Mouse (Mus musculus): ENCODE data around the gene Celsr2. TPM values are rescaled to one million over a fixed set of nuclear protein-coding genes. Genes with fewer than 3 reads are reported as not detected.

The Celsr2 gene
- polyA plus RNA-seq, 1 experiment from 2014 or later: 0.93 TPM

- no peak overlapping the region for H3K4me3 ChIP-seq
- H3K27ac ChIP-seq: no peak overlapping the region
- H3K4me1 ChIP-seq: peaks cover 5% of the 10 kb centered on the region
- WGBS (ENCODE audit: insufficient replicate concordance): 41% methylated on average over 5 of the region's 5 CpGs
- H3K36me3 ChIP-seq: 0 out of 2 replicates have a peak, but pooled peaks cover 5% of the 10 kb centered on the region
- no peak overlapping the region for H3K4me2 ChIP-seq
- no peak overlapping the region for H3K9ac ChIP-seq
- no peak for ATAC-seq
- peaks cover 20% of the 10 kb centered on the region; the same call in 1 of the 2 replicates for H3K9me3 ChIP-seq (replicated peaks)
- H3K27me3 ChIP-seq (replicated peaks): peaks cover 35% of the 10 kb centered on the region
These were observed 5.0 kb downstream of the Celsr2 start for GRCm38 (mm10) chr3:108410359-108410714.

- peaks cover 30% of the 10 kb centered on the region for H3K27me3 ChIP-seq (replicated peaks)
- ATAC-seq: no peak
- WGBS (ENCODE audit: insufficient replicate concordance): 50% methylated on average over 8 of the region's 8 CpGs
- H3K4me3 ChIP-seq: no peak overlapping the region
- H3K9ac ChIP-seq: no peak overlapping the region
- no peaks in the 10 kb centered on the region for H3K4me1 ChIP-seq
- no peak overlapping the region for H3K4me2 ChIP-seq
- 0 out of 2 replicates have a peak, but pooled peaks cover 5% of the 10 kb centered on the region for H3K36me3 ChIP-seq
- H3K9me3 ChIP-seq (replicated peaks): peaks cover 20% of the 10 kb centered on the region; the same call in 1 of the 2 replicates
- H3K27ac ChIP-seq: no peak overlapping the region
These were observed 5.5 kb downstream of the Celsr2 start for GRCm38 (mm10) chr3:108409656-108410358.

GRCm38 (mm10) chr3:108408517-108409008 is 6.8 kb downstream of the Celsr2 start:
- H3K4me2 ChIP-seq: no peak overlapping the region
- peaks cover 9% of the 10 kb centered on the region; the same call in 1 of the 2 replicates for H3K9me3 ChIP-seq (replicated peaks)
- H3K9ac ChIP-seq: no peak overlapping the region
- no peaks in the 10 kb centered on the region for H3K4me1 ChIP-seq
- 78% methylated on average over 8 of the region's 8 CpGs for WGBS (ENCODE audit: insufficient replicate concordance)
- no peak overlapping the region for H3K27ac ChIP-seq
- peaks cover 26% of the 10 kb centered on the region for H3K27me3 ChIP-seq (replicated peaks)
- ATAC-seq: no peak
- H3K36me3 ChIP-seq: 0 out of 2 replicates have a peak, but pooled peaks cover 3% of the 10 kb centered on the region
- no peak overlapping the region for H3K4me3 ChIP-seq

- no peak for ATAC-seq
These were observed 9.0 kb downstream of the Celsr2 start for GRCm38 (mm10) chr3:108406306-108406885.

GRCm38 (mm10) chr3:108405536-108406305 is 9.6 kb downstream of the Celsr2 start:
- WGBS (ENCODE audit: insufficient replicate concordance): 43% methylated on average over 14 of the region's 14 CpGs
- no peak overlapping the region for H3K4me2 ChIP-seq
- H3K27ac ChIP-seq: no peak overlapping the region
- no peak overlapping the region for H3K4me3 ChIP-seq
- peaks cover 39% of the 10 kb centered on the region for H3K27me3 ChIP-seq (replicated peaks)
- no peak overlapping the region for H3K9ac ChIP-seq
- no peak for ATAC-seq
- 0 out of 2 replicates have a peak, but pooled peaks cover 3% of the 10 kb centered on the region for H3K4me1 ChIP-seq
- no peaks in the 10 kb centered on the region for H3K36me3 ChIP-seq
- H3K9me3 ChIP-seq (replicated peaks): no peaks in the 10 kb centered on the region

More at GRCm38 (mm10) chr3:108406306-108406885, 9.0 kb downstream of the Celsr2 start:
- no peak overlapping the region for H3K27ac ChIP-seq
- H3K4me1 ChIP-seq: 0 out of 2 replicates have a peak, but pooled peaks cover 3% of the 10 kb centered on the region
- H3K9me3 ChIP-seq (replicated peaks): no peaks in the 10 kb centered on the region
- H3K36me3 ChIP-seq: no peaks in the 10 kb centered on the region
- H3K4me3 ChIP-seq: no peak overlapping the region
- H3K27me3 ChIP-seq (replicated peaks): peaks cover 39% of the 10 kb centered on the region
- H3K9ac ChIP-seq: no peak overlapping the region
- no peak overlapping the region for H3K4me2 ChIP-seq
- 74% methylated on average over 24 of the region's 24 CpGs for WGBS (ENCODE audit: insufficient replicate concordance)

GRCm38 (mm10) chr3:108402528-108402920 is 12.8 kb downstream of the Celsr2 start:
- Histone ChIP-seq H3K4me3 (no peak overlapping the region), H3K4me2 (no peak overlapping the region), H3K9me3 (replicated peaks) (no peaks in the 10 kb centered on the region), H3K36me3 (no peaks in the 10 kb centered on the region), H3K27ac (no peak overlapping the region), H3K27me3 (replicated peaks) (peaks cover 54% of the 10 kb centered on the region), H3K4me1 (0 out of 2 replicates have a peak, but pooled peaks cover 3% of the 10 kb centered on the region), H3K9ac (no peak overlapping the region)
- ATAC-seq: no peak
- 82% methylated on average over 15 of the region's 15 CpGs for WGBS (ENCODE audit: insufficient replicate concordance)

GRCm38 (mm10) chr3:108401692-108402527 is 13.4 kb downstream of the Celsr2 start:
- no peak overlapping the region for H3K27ac ChIP-seq
- peaks cover 55% of the 10 kb centered on the region for H3K27me3 ChIP-seq (replicated peaks)
- 31% methylated on average over 22 of the region's 22 CpGs for WGBS (ENCODE audit: insufficient replicate concordance)
- no peaks in the 10 kb centered on the region for H3K9me3 ChIP-seq (replicated peaks)
- no peak overlapping the region for H3K9ac ChIP-seq
- H3K4me2 ChIP-seq: peak overlapping the region; percentile 34
- 0 out of 2 replicates have a peak, but pooled peaks cover 3% of the 10 kb centered on the region for H3K4me1 ChIP-seq
- H3K4me3 ChIP-seq: no peak overlapping the region
- ATAC-seq: peak; percentile 65
- H3K36me3 ChIP-seq: no peaks in the 10 kb centered on the region

- whole genome bisulfite sequencing (ENCODE audit: insufficient replicate concordance): 58% methylated on average over 5 of the region's 5 CpGs
- Histone ChIP-seq H3K36me3 (no peaks in the 10 kb centered on the region), H3K27ac (no peak overlapping the region), H3K27me3 (replicated peaks) (peaks cover 43% of the 10 kb centered on the region), H3K4me2 (no peak overlapping the region), H3K4me3 (no peak overlapping the region), H3K4me1 (0 out of 2 replicates have a peak, but pooled peaks cover 3% of the 10 kb centered on the region), H3K9ac (no peak overlapping the region), H3K9me3 (replicated peaks) (no peaks in the 10 kb centered on the region)
- ATAC-seq: no peak
These were observed 14.9 kb downstream of the Celsr2 start for GRCm38 (mm10) chr3:108400442-108400841.

GRCm38 (mm10) chr3:108398281-108398680 is 17.1 kb downstream of the Celsr2 start:
- H3K36me3 ChIP-seq: no peaks in the 10 kb centered on the region
- 83% methylated on average over 9 of the region's 9 CpGs for WGBS (ENCODE audit: insufficient replicate concordance)
- no peak for ATAC-seq
- H3K4me1 ChIP-seq: 0 out of 2 replicates have a peak, but pooled peaks cover 3% of the 10 kb centered on the region
- H3K27me3 ChIP-seq (replicated peaks): peaks cover 37% of the 10 kb centered on the region
- H3K9me3 ChIP-seq (replicated peaks): no peaks in the 10 kb centered on the region
- no peak overlapping the region for H3K27ac ChIP-seq
- H3K9ac ChIP-seq: no peak overlapping the region
- no peak overlapping the region for H3K4me2 ChIP-seq
- no peak overlapping the region for H3K4me3 ChIP-seq

- WGBS (ENCODE audit: insufficient replicate concordance): 43% methylated on average over 15 of the region's 15 CpGs
- Histone ChIP-seq H3K4me2 (0 out of 2 replicates have a peak overlapping the region, but pooled peaks have one; percentile 10), H3K27me3 (replicated peaks) (peaks cover 28% of the 10 kb centered on the region), H3K4me3 (no peak overlapping the region), H3K27ac (no peak overlapping the region), H3K4me1 (peaks cover 14% of the 10 kb centered on the region), H3K36me3 (peaks cover 1% of the 10 kb centered on the region), H3K9ac (no peak overlapping the region), H3K9me3 (replicated peaks) (no peaks in the 10 kb centered on the region)
- no peak for ATAC-seq
These were observed 22.6 kb downstream of the Celsr2 start for GRCm38 (mm10) chr3:108392793-108393192.

- H3K27me3 ChIP-seq (replicated peaks): peaks cover 23% of the 10 kb centered on the region; the same call in 1 of the 2 replicates
- peaks cover 14% of the 10 kb centered on the region for H3K4me1 ChIP-seq
- 0 out of 2 replicates have a peak overlapping the region, but pooled peaks have one; percentile 10 for H3K4me2 ChIP-seq
- H3K36me3 ChIP-seq: peaks cover 6% of the 10 kb centered on the region
- no peak for ATAC-seq
- no peaks in the 10 kb centered on the region for H3K9me3 ChIP-seq (replicated peaks)
- 26% methylated on average over 10 of the region's 10 CpGs for WGBS (ENCODE audit: insufficient replicate concordance)
- no peak overlapping the region for H3K9ac ChIP-seq
- H3K4me3 ChIP-seq: no peak overlapping the region
- no peak overlapping the region for H3K27ac ChIP-seq
These were observed 23.1 kb downstream of the Celsr2 start for GRCm38 (mm10) chr3:108392299-108392698.
